In the genomic region with DNA sequence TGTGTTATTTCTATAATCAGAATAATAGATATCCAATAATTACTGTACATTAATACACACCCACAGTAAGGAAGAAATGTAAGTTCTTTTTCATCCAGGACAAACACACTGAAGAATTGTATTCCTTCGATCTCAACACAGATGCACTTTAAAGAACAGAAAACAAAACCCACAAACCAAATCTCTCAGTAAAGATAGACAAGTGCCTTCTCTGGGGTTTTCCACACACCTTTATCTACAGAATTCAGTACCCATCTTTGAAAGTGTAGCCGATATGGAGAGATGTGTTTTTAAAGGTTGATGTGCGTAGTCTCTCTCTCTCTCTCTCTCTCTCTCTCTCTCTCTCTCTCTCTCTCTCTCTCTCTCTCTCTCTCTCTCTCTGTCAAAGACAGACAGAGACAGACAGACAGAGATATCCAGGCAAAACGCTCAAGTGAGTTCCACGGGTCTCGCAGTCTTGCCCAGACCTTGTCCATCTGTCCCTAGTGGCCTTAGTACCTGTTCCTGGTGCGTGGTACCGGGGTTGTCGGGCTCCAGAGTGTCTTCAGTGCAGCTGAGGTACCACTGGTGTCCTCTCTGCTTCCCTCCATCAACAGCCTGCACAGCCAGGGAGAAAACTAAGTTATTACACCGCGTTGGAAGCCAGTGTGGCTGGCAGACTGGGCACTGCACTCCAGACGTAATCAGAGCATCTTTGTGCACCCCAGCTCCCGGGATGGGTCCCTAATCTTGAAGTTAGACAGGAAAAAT, we compare ENCODE assay signal across 8 mouse cellular contexts. TPM values are rescaled to one million over a fixed set of nuclear protein-coding genes. Genes with fewer than 3 reads are reported as not detected.
A peak's percentile ranks its signal among the peaks of the same experiment; 100 is the strongest.
DNase-seq lines count a peak whose midpoint lies in the region; ATAC-seq and TF ChIP-seq lines count a peak whose summit lies in the region.

No protein-coding gene starts in this region.

- peaks cover 11% of the 10 kb centered on the region for H3K4me1 ChIP-seq in heart, embryonic 15.5 days (replicated peaks)
- H3K4me1 ChIP-seq in hindbrain, postnatal 0 days (ENCODE audit: insufficient read depth, low read length), result no peaks in the 10 kb centered on the region
- H3K4me1 ChIP-seq in midbrain, embryonic 12.5 days, result 0 out of 2 replicates have a peak, but pooled peaks cover 5% of the 10 kb centered on the region

- H3K9me3 ChIP-seq in heart, embryonic 15.5 days (replicated peaks), result no peaks in the 10 kb centered on the region
- no peaks in the 10 kb centered on the region for H3K9me3 ChIP-seq in hindbrain, postnatal 0 days (ENCODE audit: low read length)
- no peaks in the 10 kb centered on the region for H3K9me3 ChIP-seq in midbrain, embryonic 12.5 days

- H3K9ac ChIP-seq in heart, embryonic 15.5 days, result no peak overlapping the region
- peak overlapping the region; percentile 37 for H3K9ac ChIP-seq in hindbrain, postnatal 0 days (replicated peaks; ENCODE audit: low read length)
- H3K9ac ChIP-seq in midbrain, embryonic 12.5 days (replicated peaks), result no peak overlapping the region

- WGBS in heart, embryonic 15.5 days, result 43% methylated on average over 13 of the region's 13 CpGs
- WGBS in hindbrain, postnatal 0 days, result 36% methylated on average over 13 of the region's 13 CpGs
- 42% methylated on average over 13 of the region's 13 CpGs for WGBS in midbrain, embryonic 12.5 days

- no peaks in the 10 kb centered on the region for H3K36me3 ChIP-seq in heart, embryonic 15.5 days
- no peaks in the 10 kb centered on the region for H3K36me3 ChIP-seq in hindbrain, postnatal 0 days (ENCODE audit: insufficient read depth, low read length)
- no peaks in the 10 kb centered on the region for H3K36me3 ChIP-seq in midbrain, embryonic 12.5 days

- peak overlapping the region; percentile 99 for H3K4me2 ChIP-seq in heart, embryonic 15.5 days
- peak overlapping the region; percentile 66 for H3K4me2 ChIP-seq in hindbrain, postnatal 0 days (ENCODE audit: low read depth, low read length)
- peak overlapping the region; percentile 95 for H3K4me2 ChIP-seq in midbrain, embryonic 12.5 days (replicated peaks)

- H3K4me3 ChIP-seq in heart, embryonic 15.5 days, result peak overlapping the region; percentile 69
- H3K4me3 ChIP-seq in hindbrain, postnatal 0 days (ENCODE audit: low read length), result peak overlapping the region; percentile 55
- H3K4me3 ChIP-seq in midbrain, embryonic 12.5 days, result peak overlapping the region; percentile 64

- H3K27ac ChIP-seq in heart, embryonic 15.5 days, result no peak overlapping the region
- no peak overlapping the region for H3K27ac ChIP-seq in hindbrain, postnatal 0 days
- H3K27ac ChIP-seq in midbrain, embryonic 12.5 days (replicated peaks), result no peak overlapping the region

- ATAC-seq in heart, embryonic 15.5 days (replicated peaks; ENCODE audit: insufficient number of reproducible peaks, insufficient read depth, low FRiP score, low read depth), result no peak
- peak; percentile 25 for ATAC-seq in activated CD4-positive, CD25-positive, alpha-beta regulatory T cell, adult 4 months
- ATAC-seq in hindbrain, postnatal 0 days, result peak; percentile 9; the same call in 1 of the 2 replicates
- no peak for ATAC-seq in midbrain, embryonic 12.5 days (ENCODE audit: low FRiP score, low read depth)

- intact Hi-C loops in left cerebral cortex, postnatal 14 days (cut with DNase I), result no loop called here

- no peak for DNase-seq in heart, adult 8-10 months (ENCODE audit: low spot score)
- DNase-seq in hindbrain, postnatal 0 days (ENCODE audit: low spot score), result no peak
- DNase-seq in left cerebral cortex, postnatal 14 days (ENCODE audit: low spot score in 2 of 2), result no peak
- no peak for DNase-seq in cerebellum, adult 11-12 months
- DNase-seq in thymus, postnatal 14 days, result no peak

- H3K27me3 ChIP-seq in heart, embryonic 15.5 days, result peaks cover 29% of the 10 kb centered on the region
- 0 out of 2 replicates have a peak, but pooled peaks cover 3% of the 10 kb centered on the region for H3K27me3 ChIP-seq in hindbrain, postnatal 0 days (ENCODE audit: insufficient read depth, low read length)
- H3K27me3 ChIP-seq in midbrain, embryonic 12.5 days, result peaks cover 34% of the 10 kb centered on the region

- no peak for TF ChIP-seq CTCF in hindbrain, postnatal 0 days (IDR thresholded peaks at IDR 0.05; ENCODE audit: low read depth)

RNA-seq across cellular contexts. Expression of a gene that starts 1.4 kb away (rescaled TPM):
- 1.00 and 1.4 TPM in 2 replicates for polyA plus RNA-seq in heart, embryonic 15.5 days (2015; fragmentation: Nextera tagmentation; extraction: Ambion mirVana)
- total RNA-seq in heart, adult 8-10 months (2022), result 1 to 10 TPM; 1.4 to 3.9 (median 2.6) TPM
- 1 to 10 TPM; 8.1 to 9.7 TPM for polyA plus RNA-seq in activated CD4-positive, CD25-positive, alpha-beta regulatory T cell, adult 4 months (2017; shearing (Covaris generic))
- total RNA-seq in hindbrain, postnatal 0 days (2014; rRNA removed), result 2.6 and 4.3 TPM in 2 replicates
- 2.5 and 3.1 TPM in 2 replicates for polyA plus RNA-seq in hindbrain, postnatal 0 days (2015; fragmentation: Nextera tagmentation; extraction: Ambion mirVana)
- polyA plus RNA-seq in midbrain, embryonic 12.5 days (2016; fragmentation: Nextera tagmentation; extraction: Ambion mirVana), result 0.26 and 0.34 TPM in 2 replicates
- total RNA-seq in left cerebral cortex, postnatal 14 days (2021), result 1 to 10 TPM in 1 of 2 experiments, under 1 TPM in 1; 0.40 to 1.1 TPM

Comparison
In these comparisons a context has a peak if more than half of its experiments do, and no peak if none do; other contexts are left out.
1. ATAC-seq: peak in activated CD4-positive, CD25-positive, alpha-beta regulatory T cell, adult 4 months (single experiment) and hindbrain, postnatal 0 days (single experiment); none in heart, embryonic 15.5 days (single experiment) and midbrain, embryonic 12.5 days (single experiment).
2. Peak in every context shown above with its lines, with median percentiles within 50 percentile points of each other: H3K4me2 ChIP-seq and H3K4me3 ChIP-seq.